24 mouse cellular contexts compared by ENCODE assay signal in the genomic region with DNA sequence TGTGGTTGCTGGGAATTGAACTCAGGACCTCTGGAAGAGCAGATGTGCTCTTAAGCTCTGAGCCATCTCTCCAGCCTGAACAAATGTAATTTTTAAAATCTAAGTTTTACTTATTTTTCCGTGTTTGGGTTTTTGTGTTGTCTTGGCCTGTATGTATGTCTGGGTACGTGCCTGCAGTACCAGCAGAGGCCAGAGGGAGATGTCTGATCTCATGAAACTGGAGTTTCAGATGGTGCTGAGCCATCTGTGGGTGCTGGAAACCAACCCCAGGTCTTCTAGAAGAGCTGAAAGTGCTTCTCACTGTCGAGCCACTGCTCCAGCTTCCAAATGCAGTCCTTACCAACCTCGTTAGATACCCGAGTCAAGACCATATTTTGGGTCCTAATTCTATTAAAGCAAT.
DNase-seq lines count a peak whose midpoint lies in the region; ATAC-seq and TF ChIP-seq lines count a peak whose summit lies in the region.
"Had no signal": no experiment of that assay in that cellular context is flagged by ENCODE, and none has a peak within 500 bp of the region (broad histone marks: within the 10 kb centered on the region; RNA-seq: fewer than 3 reads in every experiment).

No protein-coding gene starts in this region.

- H3K27me3 ChIP-seq in midbrain, postnatal 0 days (ENCODE audit: insufficient read depth, low read length): no peaks in the 10 kb centered on the region
- H3K27me3 ChIP-seq in midbrain, embryonic 11.5 days (ENCODE audit: control insufficient read depth, insufficient read depth, low read length): no peaks in the 10 kb centered on the region
- H3K27me3 ChIP-seq in intestine, embryonic 16.5 days (replicated peaks; ENCODE audit: control insufficient read depth, insufficient read depth, low read length): no peaks in the 10 kb centered on the region
- H3K27me3 ChIP-seq: embryonic facial prominence, embryonic 12.5 days; hindbrain, embryonic 15.5 days; limb, embryonic 13.5 days had no signal

- WGBS in midbrain, postnatal 0 days: 98% methylated on average over 5 of the region's 5 CpGs
- WGBS in midbrain, embryonic 11.5 days: 89% methylated on average over 5 of the region's 5 CpGs
- 91% methylated on average over 5 of the region's 5 CpGs for WGBS in intestine, embryonic 16.5 days

- no peak overlapping the region for H3K27ac ChIP-seq in layer of hippocampus, adult 2 months
- H3K27ac ChIP-seq in midbrain, postnatal 0 days (ENCODE audit: low read depth, low read length): no peak overlapping the region
- H3K27ac ChIP-seq in midbrain, embryonic 11.5 days (ENCODE audit: low read depth, low read length): no peak overlapping the region
- H3K27ac ChIP-seq in intestine, embryonic 16.5 days (ENCODE audit: low read length): no peak overlapping the region
- H3K27ac ChIP-seq: embryonic facial prominence, embryonic 12.5 days; hindbrain, embryonic 15.5 days; limb, embryonic 13.5 days had no signal

- ATAC-seq in midbrain, postnatal 0 days (ENCODE audit: low FRiP score): no peak
- no peak for ATAC-seq in midbrain, embryonic 11.5 days (ENCODE audit: low FRiP score)
- no peak for ATAC-seq in intestine, embryonic 16.5 days
- ATAC-seq: activated CD4-positive, CD25-positive, alpha-beta regulatory T cell, adult 4 months; forebrain, postnatal 0 days had no signal

- TF ChIP-seq CTCF in layer of hippocampus, adult 2 months (conservative IDR thresholded peaks at IDR 0.05): peak; percentile 53
- TF ChIP-seq CTCF in midbrain, postnatal 0 days (IDR thresholded peaks at IDR 0.05): peak; percentile 24; the same call in 1 of the 2 replicates

- peak; percentile 78 for DNase-seq in heart, adult 11 months
- DNase-seq in heart, postnatal 4 days: no peak
- DNase-seq in layer of hippocampus, adult 2 months (ENCODE audit: low spot score in 2 of 2): no peak
- no peak for DNase-seq in layer of hippocampus, postnatal 36 days
- no peak for DNase-seq in midbrain, postnatal 0 days (ENCODE audit: low spot score)
- no peak for DNase-seq in midbrain, embryonic 11.5 days (ENCODE audit: low spot score, missing footprints)
- no peak for DNase-seq in right cerebral cortex, adult 18-20 months
- DNase-seq: adrenal gland, postnatal 10 days; cerebellum, adult 2 months; cerebellum, postnatal 25 days; forebrain, postnatal 0 days; gastrocnemius, postnatal 14 days; heart, postnatal 36 days; kidney, adult 18-20 months; kidney, postnatal 10 days; lung, adult 18-20 months; lung, postnatal 36 days; midbrain, embryonic 14.5 days had no signal

- H3K9me3 ChIP-seq in midbrain, postnatal 0 days (ENCODE audit: low read length): no peaks in the 10 kb centered on the region
- no peaks in the 10 kb centered on the region for H3K9me3 ChIP-seq in midbrain, embryonic 11.5 days (ENCODE audit: control insufficient read depth, low read length)
- H3K9me3 ChIP-seq in intestine, embryonic 16.5 days (ENCODE audit: control insufficient read depth, low read length): no peaks in the 10 kb centered on the region
- H3K9me3 ChIP-seq: embryonic facial prominence, embryonic 12.5 days; hindbrain, embryonic 15.5 days; limb, embryonic 13.5 days had no signal

- no peak overlapping the region for H3K9ac ChIP-seq in midbrain, postnatal 0 days (replicated peaks; ENCODE audit: low read length, poor library complexity, severe bottlenecking)
- H3K9ac ChIP-seq in midbrain, embryonic 11.5 days (ENCODE audit: low read length): no peak overlapping the region
- no peak overlapping the region for H3K9ac ChIP-seq in intestine, embryonic 16.5 days (ENCODE audit: low read depth, low read length)
- H3K9ac ChIP-seq: embryonic facial prominence, embryonic 12.5 days; forebrain, postnatal 0 days; hindbrain, embryonic 15.5 days; limb, embryonic 13.5 days had no signal

- H3K4me1 ChIP-seq in midbrain, postnatal 0 days (ENCODE audit: insufficient read depth, low read length): no peaks in the 10 kb centered on the region
- no peaks in the 10 kb centered on the region for H3K4me1 ChIP-seq in midbrain, embryonic 11.5 days (ENCODE audit: control insufficient read depth, insufficient read depth, low read length)
- H3K4me1 ChIP-seq in intestine, embryonic 16.5 days (ENCODE audit: control insufficient read depth, insufficient read depth, low read length): no peaks in the 10 kb centered on the region
- H3K4me1 ChIP-seq: embryonic facial prominence, embryonic 12.5 days; hindbrain, embryonic 15.5 days; limb, embryonic 13.5 days had no signal

- no peaks in the 10 kb centered on the region for H3K36me3 ChIP-seq in midbrain, postnatal 0 days (ENCODE audit: insufficient read depth, low read length)
- no peaks in the 10 kb centered on the region for H3K36me3 ChIP-seq in midbrain, embryonic 11.5 days (ENCODE audit: control insufficient read depth, insufficient read depth, low read length)
- no peaks in the 10 kb centered on the region for H3K36me3 ChIP-seq in intestine, embryonic 16.5 days (ENCODE audit: control insufficient read depth, insufficient read depth, low read length)
- H3K36me3 ChIP-seq: embryonic facial prominence, embryonic 12.5 days; hindbrain, embryonic 15.5 days; limb, embryonic 13.5 days had no signal

- no peak overlapping the region for H3K4me2 ChIP-seq in midbrain, postnatal 0 days (ENCODE audit: low read depth, low read length, poor library complexity, severe bottlenecking)
- no peak overlapping the region for H3K4me2 ChIP-seq in midbrain, embryonic 11.5 days
- H3K4me2 ChIP-seq in intestine, embryonic 16.5 days (ENCODE audit: low read depth, low read length): no peak overlapping the region
- H3K4me2 ChIP-seq: embryonic facial prominence, embryonic 12.5 days; hindbrain, embryonic 15.5 days; limb, embryonic 13.5 days had no signal

- no peak overlapping the region for H3K4me3 ChIP-seq in layer of hippocampus, adult 2 months
- no peak overlapping the region for H3K4me3 ChIP-seq in midbrain, postnatal 0 days (ENCODE audit: low read depth, low read length)
- H3K4me3 ChIP-seq in midbrain, embryonic 11.5 days (ENCODE audit: low read depth, low read length): no peak overlapping the region
- no peak overlapping the region for H3K4me3 ChIP-seq in intestine, embryonic 16.5 days (ENCODE audit: low read length)
- H3K4me3 ChIP-seq: embryonic facial prominence, embryonic 12.5 days; hindbrain, embryonic 15.5 days; limb, embryonic 13.5 days; myocyte had no signal
